Mouse (Mus musculus) G1E (cell line): Measurements from ENCODE around the gene Neb.

Experiments used
- CTCF ChIP-seq: IDR thresholded peaks from 2 replicates; pipeline ENCODE4 v1.5.1; 2012; ENCODE audit warnings: low read depth, low read length, inconsistent platforms, mixed read lengths
- POLR2AphosphoS5 ChIP-seq: IDR thresholded peaks from 2 replicates; pipeline ENCODE4 v1.6.1; 2012; ENCODE audit warnings: low read depth, low read length, inconsistent platforms; ENCODE audit not compliant: insufficient replicate concordance

- TF ChIP-seq CTCF (no peak), POLR2AphosphoS5 (no peak)
These were observed 173.3 kb downstream of the Neb start for GRCm38 (mm10) chr2:52204992-52205391.
